Mouse (Mus musculus) thymus, adult 2 months (tissue): ENCODE measurements at regions not wholly inside any gene's neighbourhood (a gene's known extent, or its start where the extent isn't known, plus 50 kb on each side); places are given as distances from the start of the nearest gene placed in this dataset.

Experiments used
- DNase-seq: peaks from one replicate; pipeline ENCODE4 v3.0.0; 2021
- H3K27ac ChIP-seq: fragments of 200-500 bp; 2 replicates; pipeline ENCODE4 v1.5.1; 2012; ENCODE audit warnings: low read length, control low read depth; ENCODE audit not compliant: control insufficient read depth, insufficient read depth
- H3K27me3 ChIP-seq: fragments of 200-500 bp; 2 replicates; pipeline ENCODE4 v1.6.1; 2012; ENCODE audit warnings: mild to moderate bottlenecking, low read length, moderate library complexity, mixed read lengths; ENCODE audit not compliant: control insufficient read depth, insufficient read depth
- H3K36me3 ChIP-seq: fragments of 200-500 bp; 2 replicates; pipeline ENCODE4 v1.6.1; 2012; ENCODE audit warnings: mild to moderate bottlenecking, low read length, moderate library complexity; ENCODE audit not compliant: control insufficient read depth, insufficient read depth
- H3K4me1 ChIP-seq: fragments of 200-500 bp; replicated peaks from 2 replicates; pipeline ENCODE4 v1.6.1; 2012; ENCODE audit warnings: low read length; ENCODE audit not compliant: control insufficient read depth, insufficient read depth
- H3K4me3 ChIP-seq: fragments of 200-500 bp; 2 replicates; pipeline ENCODE4 v1.5.1; 2012; ENCODE audit warnings: mild to moderate bottlenecking, low read length, control low read depth, moderate library complexity; ENCODE audit not compliant: control insufficient read depth, insufficient read depth
- CTCF ChIP-seq: fragments of 200-500 bp; IDR thresholded peaks from 2 replicates; pipeline ENCODE4 v1.5.1; 2012; ENCODE audit warnings: mild to moderate bottlenecking, control low read depth, low read length, moderate library complexity, borderline replicate concordance; ENCODE audit not compliant: control insufficient read depth, poor library complexity, insufficient read depth; ENCODE audit errors: extremely low read depth
- POLR2A ChIP-seq: fragments of 200-500 bp; IDR thresholded peaks from 2 replicates; pipeline ENCODE4 v1.6.1; 2012; ENCODE audit warnings: mild to moderate bottlenecking, low read length, control low read depth, moderate library complexity; ENCODE audit not compliant: control insufficient read depth, poor library complexity, insufficient read depth; ENCODE audit errors: extremely low read depth
- WGBS: fragments of 180-500 bp; shearing (Covaris S2); methylation state at CpG from one replicate; pipeline ENCODE4 v1.1.7; 2018; 5-methylcytosine and 5-hydroxymethylcytosine counted together

DNA sequence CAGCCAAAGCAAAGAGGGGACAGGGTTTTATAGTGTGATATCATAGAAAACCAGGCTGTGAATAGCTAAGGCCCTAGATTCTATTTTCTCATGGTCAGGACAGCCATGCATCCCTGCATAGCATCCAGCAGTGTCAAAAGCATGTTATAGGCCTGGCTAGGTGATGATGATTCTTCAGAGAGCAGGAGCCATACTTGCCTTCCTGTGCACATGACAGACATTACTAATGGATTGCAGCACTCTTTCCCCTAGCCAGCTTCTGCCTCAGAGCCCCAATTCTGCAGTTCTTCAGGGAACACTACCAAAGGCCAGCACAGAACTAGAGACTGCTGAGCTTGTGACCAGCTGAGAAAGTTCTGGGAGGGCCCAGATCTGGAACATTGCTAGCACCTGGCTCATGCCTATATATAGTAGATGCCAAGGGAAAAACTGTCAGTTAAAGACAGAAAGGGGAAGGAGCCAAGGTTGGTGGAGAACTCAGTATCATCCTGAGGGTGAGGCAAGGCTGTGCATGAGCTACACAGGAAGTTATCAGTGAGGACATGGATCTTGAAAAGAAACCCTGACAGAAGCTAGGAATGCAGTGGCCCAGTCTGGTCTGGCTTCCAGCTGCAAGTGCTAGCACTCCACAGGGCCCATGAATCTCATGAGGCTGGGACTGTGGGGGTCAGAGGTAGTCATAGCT, 95.6 kb downstream of the 1810010D01Rik start:
- H3K4me1 ChIP-seq: peaks cover 36% of the 10 kb centered on the region
- TF ChIP-seq CTCF (no peak), POLR2A (no peak)
- DNase-seq: peak; percentile 37
- no peaks in the 10 kb centered on the region for H3K27me3 ChIP-seq
- H3K4me3 ChIP-seq: no peak overlapping the region
- peak overlapping the region; percentile 78 for H3K27ac ChIP-seq
- H3K36me3 ChIP-seq: no peaks in the 10 kb centered on the region

DNA sequence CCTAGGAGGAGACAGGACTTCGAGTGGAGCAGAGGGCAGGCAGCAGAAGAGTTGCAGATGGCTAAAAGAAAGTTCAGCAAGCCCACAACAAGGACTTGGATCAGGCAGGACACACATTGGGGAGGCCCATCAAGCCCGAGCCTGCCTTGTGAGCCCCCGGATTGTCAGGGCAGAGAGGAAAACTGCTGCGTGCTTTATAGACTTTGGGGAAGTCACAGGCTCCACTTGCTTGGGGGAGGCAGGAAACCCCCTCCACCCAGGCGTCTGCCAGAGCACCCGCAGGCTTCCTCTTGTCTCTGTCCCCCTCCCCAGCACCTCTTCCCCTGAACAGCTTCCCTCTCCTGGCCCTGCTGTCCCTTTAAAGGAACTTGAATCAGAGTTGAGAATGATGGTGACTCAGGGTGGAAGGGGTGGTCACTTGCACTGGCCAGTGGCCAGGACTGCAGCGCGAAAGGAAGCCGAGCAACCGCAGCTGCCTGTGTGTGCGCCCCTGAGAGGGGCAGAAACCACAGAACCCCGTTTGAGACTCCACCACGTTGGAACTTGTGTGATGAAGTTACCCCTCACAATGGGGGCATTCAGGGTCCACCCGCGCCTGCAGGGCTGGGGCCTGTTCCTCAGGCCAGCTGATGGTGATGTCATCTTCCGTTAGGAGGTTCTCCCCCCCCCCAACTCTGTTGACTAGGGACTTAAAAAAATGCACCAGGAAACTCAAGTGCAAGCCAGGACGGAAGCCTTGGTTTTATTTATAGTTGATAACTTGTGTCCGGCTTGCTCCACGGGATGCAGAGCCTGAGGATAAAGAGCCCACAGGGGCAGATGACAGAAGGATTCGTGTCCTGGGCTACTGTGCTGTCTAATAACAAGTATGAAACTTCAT, 96.4 kb downstream of the 1810010D01Rik start:
- H3K27ac ChIP-seq: peak overlapping the region; percentile 78
- TF ChIP-seq CTCF: no peak
- TF ChIP-seq POLR2A: no peak; the same call in 1 of the 2 replicates
- 2% methylated on average over 20 of the region's 20 CpGs for WGBS
- no peaks in the 10 kb centered on the region for H3K27me3 ChIP-seq
- DNase-seq: peak; percentile 76
- H3K4me1 ChIP-seq: peaks cover 36% of the 10 kb centered on the region
- H3K36me3 ChIP-seq: no peaks in the 10 kb centered on the region
- H3K4me3 ChIP-seq: peak overlapping the region; percentile 50

DNA sequence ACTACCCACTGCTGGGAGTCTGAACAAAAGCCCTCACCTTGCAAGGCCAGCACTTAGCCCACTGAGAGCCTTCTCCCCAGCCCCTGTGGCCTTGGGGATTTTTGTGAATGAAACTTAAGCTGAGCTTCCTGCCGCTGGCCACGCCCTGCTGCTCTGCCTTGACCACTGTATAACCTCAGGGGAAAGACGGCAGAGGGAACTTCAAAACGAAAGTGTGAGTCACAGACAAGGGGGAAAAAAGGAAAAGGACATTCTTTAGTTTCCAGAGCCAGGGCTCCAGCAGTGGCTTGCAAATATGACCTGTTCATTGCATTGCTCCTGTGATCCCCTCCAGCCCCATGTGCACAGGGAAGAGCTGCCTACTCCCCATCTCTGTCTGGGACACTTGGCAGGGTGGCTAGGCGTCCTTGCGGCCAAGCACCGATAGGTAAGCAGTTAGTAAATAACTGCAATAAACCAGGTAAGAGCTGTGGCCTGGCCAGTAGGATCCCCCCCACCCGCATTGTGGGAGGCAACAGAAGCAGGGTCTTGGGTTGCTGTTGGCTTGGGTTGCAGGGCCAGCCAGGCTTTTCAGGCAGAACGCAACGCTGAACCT, 97.2 kb downstream of the 1810010D01Rik start:
- 13% methylated on average over 10 of the region's 10 CpGs for WGBS
- peak overlapping the region; percentile 50 for H3K4me3 ChIP-seq
- no peaks in the 10 kb centered on the region for H3K27me3 ChIP-seq
- H3K36me3 ChIP-seq: no peaks in the 10 kb centered on the region
- H3K4me1 ChIP-seq: peaks cover 36% of the 10 kb centered on the region
- H3K27ac ChIP-seq: peak overlapping the region; percentile 78
- no peak for TF ChIP-seq POLR2A
- TF ChIP-seq CTCF: no peak
- DNase-seq: peak; percentile 26

- TF ChIP-seq POLR2A (no peak), CTCF (no peak)
- DNase-seq: no peak
- Histone ChIP-seq H3K4me3 (no peak overlapping the region), H3K27ac (no peak overlapping the region), H3K27me3 (no peaks in the 10 kb centered on the region), H3K36me3 (no peaks in the 10 kb centered on the region), H3K4me1 (peaks cover 36% of the 10 kb centered on the region)
- WGBS: 94% methylated on average over 3 of the region's 3 CpGs
Measured at GRCm38 (mm10) chr7:145110028-145110427, 97.9 kb downstream of the 1810010D01Rik start.

DNA sequence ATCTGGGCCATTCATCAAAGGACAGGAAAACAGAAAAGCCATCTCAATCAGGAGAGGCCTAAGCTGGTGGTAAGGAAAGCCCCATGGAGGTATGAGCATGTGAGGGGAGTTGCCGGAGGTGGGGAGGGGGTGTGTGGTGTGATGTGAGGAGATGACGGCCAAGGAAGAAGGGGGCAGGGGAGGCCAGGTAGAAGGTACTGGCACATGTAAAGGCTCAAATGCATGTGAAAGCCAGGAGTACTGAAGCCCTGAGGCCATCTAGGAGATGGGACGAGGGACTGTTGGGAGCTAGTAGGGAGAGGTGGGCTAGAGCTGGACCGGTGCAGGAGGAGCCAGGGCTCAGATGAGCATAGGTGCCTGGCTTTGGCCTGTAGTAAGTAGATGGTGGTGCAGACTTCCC, 98.4 kb downstream of the 1810010D01Rik start:
- WGBS: 85% methylated on average over 4 of the region's 4 CpGs
- Histone ChIP-seq H3K27me3 (no peaks in the 10 kb centered on the region), H3K36me3 (no peaks in the 10 kb centered on the region), H3K4me3 (no peak overlapping the region), H3K4me1 (peaks cover 36% of the 10 kb centered on the region), H3K27ac (no peak overlapping the region)
- DNase-seq: no peak
- no peak for TF ChIP-seq POLR2A

DNA sequence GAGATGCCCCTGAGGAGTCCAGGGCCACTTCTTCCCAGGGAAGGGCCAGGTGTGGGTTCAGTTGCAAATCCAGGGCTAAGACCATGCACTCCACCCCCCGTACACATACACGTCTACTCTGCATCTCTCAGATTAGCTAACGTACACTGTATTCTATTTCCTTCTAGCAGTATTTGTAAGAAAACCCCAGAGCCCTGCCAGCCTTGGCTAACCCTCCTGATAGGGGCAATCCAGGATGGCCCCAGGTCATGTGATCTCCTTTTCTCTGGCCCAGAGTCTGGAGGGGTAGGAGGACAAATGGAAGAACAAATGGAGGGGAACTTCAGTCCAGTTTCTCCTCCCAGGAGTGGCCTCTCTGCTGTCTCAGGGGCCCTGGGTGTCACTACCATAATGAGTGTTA, 98.9 kb downstream of the 1810010D01Rik start:
- Histone ChIP-seq H3K4me1 (peaks cover 36% of the 10 kb centered on the region), H3K36me3 (no peaks in the 10 kb centered on the region), H3K27me3 (no peaks in the 10 kb centered on the region), H3K4me3 (no peak overlapping the region), H3K27ac (no peak overlapping the region)
- WGBS: 88% methylated on average over 3 of the region's 3 CpGs
- TF ChIP-seq POLR2A (no peak), CTCF (no peak)
- DNase-seq: no peak
